Mouse (Mus musculus): ENCODE data around the gene Vangl2. TPM values are rescaled to one million over a fixed set of nuclear protein-coding genes. Genes with fewer than 3 reads are reported as not detected.

Vangl2 gene
- polyA plus RNA-seq, 1 experiment: 9.6 TPM

DNA sequence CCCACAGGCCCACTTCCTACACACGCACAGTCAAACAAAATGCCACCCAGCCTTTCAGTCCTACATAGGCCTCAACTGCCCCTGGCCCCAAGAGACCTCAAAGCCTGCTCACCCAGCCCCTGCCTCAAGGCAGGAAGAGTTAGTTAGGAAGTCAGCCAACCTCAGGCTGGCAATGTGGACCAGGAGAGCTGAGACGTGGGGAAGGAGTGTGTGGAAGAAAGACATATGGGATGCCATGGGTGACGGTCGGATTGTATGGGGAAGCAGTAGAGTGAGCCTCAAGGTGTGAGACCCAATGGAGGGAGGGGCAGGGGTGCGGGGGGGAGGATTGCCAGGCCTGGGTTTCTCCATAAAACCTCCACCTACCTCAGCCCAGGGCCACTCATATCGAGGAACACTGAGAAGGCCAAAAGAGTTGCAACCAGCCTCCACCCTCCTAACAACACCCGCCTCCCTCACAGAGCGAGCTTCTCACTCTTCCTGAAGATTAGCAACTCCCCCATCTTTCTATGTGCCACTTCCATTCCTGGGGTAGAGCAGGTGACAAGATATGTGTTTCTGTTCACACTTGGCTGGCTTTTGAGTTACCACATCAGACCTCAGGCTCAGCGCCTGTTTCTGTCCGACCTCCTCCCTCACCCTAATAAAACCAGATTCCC lies 8.3 kb downstream of the Vangl2 start:
- peaks cover 10% of the 10 kb centered on the region for H3K4me1 ChIP-seq (ENCODE audit: control insufficient read depth, insufficient read depth, low read length)
- H3K4me3 ChIP-seq (replicated peaks; ENCODE audit: extremely low read depth, low read depth, low read length): no peak overlapping the region
- no peak for DNase-seq
- TF ChIP-seq CTCF (IDR thresholded peaks at IDR 0.05; ENCODE audit: insufficient read depth, low read length): no peak
- TF ChIP-seq POLR2A (IDR thresholded peaks at IDR 0.05; ENCODE audit: borderline replicate concordance, extremely low read depth, low read depth, low read length): no peak
- 75% methylated on average over 10 of the region's 10 CpGs for WGBS

DNA sequence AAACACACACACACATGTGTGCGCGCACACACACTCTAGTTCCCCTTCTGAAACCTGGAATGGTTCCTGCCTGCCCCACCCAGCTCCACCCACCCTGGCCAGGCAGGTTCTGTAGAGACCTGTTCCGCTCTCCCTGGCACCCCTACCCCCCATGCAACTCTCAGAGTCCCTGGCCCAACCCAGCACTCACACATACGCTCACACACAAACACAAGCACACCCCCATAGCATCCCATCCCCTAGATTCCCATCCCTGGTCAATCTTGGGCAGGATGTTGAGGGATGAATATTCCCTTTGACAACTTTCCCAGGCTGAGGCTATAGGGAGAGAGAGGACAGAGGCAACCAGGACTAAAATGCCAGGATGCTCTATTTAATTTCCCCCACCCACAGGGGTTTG lies 8.9 kb downstream of the Vangl2 start:
- TF ChIP-seq CTCF (IDR thresholded peaks at IDR 0.05; ENCODE audit: insufficient read depth, low read length) (no peak), POLR2A (IDR thresholded peaks at IDR 0.05; ENCODE audit: borderline replicate concordance, extremely low read depth, low read depth, low read length) (no peak)
- WGBS: 55% methylated on average over 4 of the region's 4 CpGs
- H3K4me1 ChIP-seq (ENCODE audit: control insufficient read depth, insufficient read depth, low read length): peaks cover 10% of the 10 kb centered on the region

DNA sequence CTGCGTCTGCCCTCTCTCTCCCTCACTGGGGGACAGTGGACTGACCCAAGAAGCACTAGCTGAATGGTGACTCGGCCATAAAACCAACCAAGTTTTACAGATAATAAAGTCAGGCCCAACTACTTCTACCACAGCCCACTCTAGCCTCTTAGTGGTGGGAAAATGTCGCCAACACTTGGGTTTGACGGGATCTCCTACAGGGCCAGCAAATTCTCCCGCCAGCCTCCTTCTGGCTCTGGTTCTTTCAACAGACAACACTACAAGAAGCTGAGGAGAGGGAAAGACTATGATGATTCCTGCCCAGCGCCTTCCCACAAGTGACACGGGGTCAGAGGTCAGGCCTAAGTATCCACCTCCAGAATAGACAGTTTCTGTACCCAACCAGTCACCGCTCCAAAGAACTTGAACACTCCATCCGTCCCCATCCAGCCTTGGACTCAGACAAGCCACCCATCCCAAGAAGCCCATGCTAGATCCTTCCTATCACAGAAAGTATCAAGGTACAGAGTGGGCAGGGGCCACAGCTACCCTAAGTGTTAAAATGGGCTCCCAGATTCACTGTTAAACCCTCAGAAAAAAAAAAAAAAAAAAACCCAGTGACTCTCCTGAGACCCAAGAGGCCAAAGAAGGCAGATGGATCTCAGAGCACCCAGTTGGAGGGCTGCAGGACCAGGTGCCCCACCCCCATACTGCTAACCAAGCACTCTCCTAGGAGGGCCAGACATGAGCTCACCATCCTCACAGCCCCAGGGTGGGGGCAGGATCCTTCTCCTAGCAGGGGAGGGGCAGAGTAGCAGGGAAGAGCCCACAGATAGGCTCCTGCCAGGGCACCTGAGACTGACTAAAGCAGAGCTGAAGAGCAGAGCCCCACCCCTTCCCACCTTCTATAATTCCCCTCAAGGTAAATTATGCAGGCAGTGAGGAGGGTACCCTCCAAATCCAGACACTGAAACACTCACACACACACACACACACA lies 9.6 kb downstream of the Vangl2 start:
- TF ChIP-seq POLR2A (IDR thresholded peaks at IDR 0.05; ENCODE audit: borderline replicate concordance, extremely low read depth, low read depth, low read length): no peak
- no peak for TF ChIP-seq CTCF (IDR thresholded peaks at IDR 0.05; ENCODE audit: insufficient read depth, low read length)
- no peak overlapping the region for H3K4me3 ChIP-seq (replicated peaks; ENCODE audit: extremely low read depth, low read depth, low read length)
- 94% methylated on average over 9 of the region's 9 CpGs for WGBS
- peaks cover 10% of the 10 kb centered on the region for H3K4me1 ChIP-seq (ENCODE audit: control insufficient read depth, insufficient read depth, low read length)
- no peak for DNase-seq

More for the DNA sequence above, 8.9 kb downstream of the Vangl2 start:
- DNase-seq: no peak
- H3K4me3 ChIP-seq (replicated peaks; ENCODE audit: extremely low read depth, low read depth, low read length): no peak overlapping the region

DNA sequence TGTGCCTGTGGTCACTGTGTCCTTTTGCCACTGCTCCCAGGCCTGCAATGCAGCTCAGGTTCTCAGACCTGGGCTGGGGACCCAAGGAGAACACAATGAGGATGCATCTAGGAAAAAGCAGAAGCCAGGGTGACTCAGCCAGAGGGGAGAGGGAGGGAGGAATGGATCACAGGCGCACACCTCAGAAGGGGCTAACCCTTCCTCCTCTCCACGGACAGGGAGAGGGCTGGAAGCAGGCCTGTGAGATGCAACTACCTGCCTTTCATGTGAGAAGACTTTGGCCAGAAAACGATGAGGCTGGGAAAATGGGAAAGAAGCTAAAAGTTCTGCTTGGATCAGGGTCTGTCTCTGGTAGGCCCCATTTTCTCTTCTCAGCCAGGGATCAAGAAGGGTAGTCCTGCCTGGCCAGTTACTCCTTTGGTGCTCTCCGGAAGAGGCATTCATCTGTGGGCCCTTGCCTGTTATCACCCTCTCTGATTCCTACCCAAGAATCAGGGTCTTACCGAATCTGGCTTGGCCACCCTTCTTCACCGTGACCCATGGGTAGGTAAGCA lies 10.7 kb downstream of the Vangl2 start:
- Histone ChIP-seq H3K4me1 (ENCODE audit: control insufficient read depth, insufficient read depth, low read length) (peaks cover 10% of the 10 kb centered on the region), H3K4me3 (replicated peaks; ENCODE audit: extremely low read depth, low read depth, low read length) (no peak overlapping the region)
- no peak for TF ChIP-seq POLR2A (IDR thresholded peaks at IDR 0.05; ENCODE audit: borderline replicate concordance, extremely low read depth, low read depth, low read length)
- no peak for TF ChIP-seq CTCF (IDR thresholded peaks at IDR 0.05; ENCODE audit: insufficient read depth, low read length)
- DNase-seq: no peak
- 87% methylated on average over 6 of the region's 6 CpGs for WGBS

DNA sequence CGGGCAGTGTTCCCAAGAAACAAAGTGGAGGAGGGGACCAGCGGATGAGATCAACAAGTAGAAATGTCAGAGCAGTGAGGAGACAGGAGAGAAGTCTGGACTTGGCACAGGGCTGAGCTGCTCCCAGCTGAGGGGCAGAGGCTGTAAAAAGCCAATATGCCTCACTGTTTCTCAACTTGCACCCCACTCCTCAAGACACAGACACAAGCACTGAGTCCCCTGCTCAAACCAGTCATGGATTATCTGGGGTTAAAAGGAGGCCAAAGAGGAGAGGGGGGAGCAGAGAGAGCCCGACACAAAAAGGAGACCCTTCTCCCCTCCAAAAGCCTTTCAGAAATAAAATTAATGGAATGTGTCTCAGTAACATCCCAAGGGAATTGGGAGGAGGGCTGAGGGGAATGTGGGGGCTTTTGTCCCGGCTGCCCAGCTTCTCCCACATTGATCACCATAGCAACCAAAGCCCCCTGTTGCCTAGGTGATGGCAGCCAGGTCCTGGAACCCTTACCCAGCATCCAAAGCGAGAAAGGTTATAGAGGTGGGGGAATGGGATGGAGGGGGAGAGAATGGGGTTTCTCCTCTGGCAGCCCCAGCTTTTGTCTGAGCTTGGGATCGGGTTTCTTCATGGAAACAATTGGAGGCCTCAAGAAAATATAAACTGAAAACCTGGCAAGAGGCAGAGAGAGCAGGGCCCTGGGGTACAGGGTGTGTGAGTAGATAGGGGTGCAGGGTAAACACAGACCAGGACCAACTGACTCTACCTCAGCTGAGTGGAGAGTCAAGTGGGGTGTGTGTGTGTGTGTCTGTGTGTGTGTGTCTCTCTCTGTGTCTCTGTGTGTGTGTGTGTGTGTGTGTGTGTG lies 11.4 kb downstream of the Vangl2 start:
- TF ChIP-seq CTCF (IDR thresholded peaks at IDR 0.05; ENCODE audit: insufficient read depth, low read length) (no peak), POLR2A (IDR thresholded peaks at IDR 0.05; ENCODE audit: borderline replicate concordance, extremely low read depth, low read depth, low read length) (no peak)
- H3K4me1 ChIP-seq (ENCODE audit: control insufficient read depth, insufficient read depth, low read length): peaks cover 10% of the 10 kb centered on the region

DNA sequence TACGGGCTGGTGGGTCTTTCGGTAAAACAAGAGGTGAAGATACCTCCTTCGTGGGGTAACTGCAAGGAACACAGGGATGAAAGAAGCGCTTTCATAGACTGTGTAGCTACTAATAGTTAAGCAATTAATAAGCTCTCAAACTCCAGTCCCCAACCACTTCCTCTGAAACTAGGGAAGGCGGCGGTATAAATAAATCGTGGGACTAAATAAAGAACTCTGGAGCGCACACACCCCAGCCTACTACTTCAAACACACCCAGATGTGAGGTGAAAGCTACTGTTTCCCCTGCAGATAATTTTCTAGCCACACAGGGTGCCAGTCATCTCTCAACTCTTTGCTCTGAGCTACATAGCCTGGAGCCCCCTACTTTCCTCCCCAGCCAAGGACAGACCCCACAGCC lies 12.2 kb downstream of the Vangl2 start:
- H3K4me1 ChIP-seq (ENCODE audit: control insufficient read depth, insufficient read depth, low read length): peaks cover 10% of the 10 kb centered on the region
- TF ChIP-seq CTCF (IDR thresholded peaks at IDR 0.05; ENCODE audit: insufficient read depth, low read length) (no peak), POLR2A (IDR thresholded peaks at IDR 0.05; ENCODE audit: borderline replicate concordance, extremely low read depth, low read depth, low read length) (no peak)
- DNase-seq: no peak
- 30% methylated on average over 8 of the region's 8 CpGs for WGBS
- H3K4me3 ChIP-seq (replicated peaks; ENCODE audit: extremely low read depth, low read depth, low read length): no peak overlapping the region

More for the DNA sequence above, 11.4 kb downstream of the Vangl2 start:
- no peak overlapping the region for H3K4me3 ChIP-seq (replicated peaks; ENCODE audit: extremely low read depth, low read depth, low read length)
- DNase-seq: no peak
- WGBS: 60% methylated on average over 6 of the region's 6 CpGs

DNA sequence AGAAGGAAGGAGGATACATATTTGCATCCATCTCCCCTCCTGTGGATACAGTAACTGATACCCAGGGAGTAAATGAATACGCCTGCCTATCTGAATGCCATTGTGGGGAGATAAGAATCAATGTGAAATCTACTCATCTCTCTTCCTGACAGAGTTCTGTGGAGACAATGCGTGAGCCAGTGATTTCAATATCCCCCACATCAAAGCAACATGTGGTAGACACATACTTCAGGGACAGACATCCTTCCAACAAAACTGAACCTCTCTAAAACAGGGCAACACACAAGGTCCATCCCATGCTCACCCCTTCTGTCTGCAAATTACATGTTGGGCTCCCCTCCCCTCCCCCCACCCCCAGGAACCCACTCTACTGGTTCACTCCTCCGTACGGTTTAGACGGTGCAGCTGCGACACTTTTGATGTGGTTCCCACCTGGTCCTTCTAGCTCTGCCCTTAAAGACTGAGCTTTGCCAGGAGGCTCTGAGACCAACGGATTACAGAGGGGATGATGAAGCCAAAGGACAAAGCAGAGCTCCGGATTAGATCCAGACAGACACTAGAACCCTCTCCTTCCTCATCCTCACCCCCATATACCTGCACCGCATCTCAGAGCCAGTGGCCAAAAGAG lies 12.8 kb downstream of the Vangl2 start:
- DNase-seq: no peak
- TF ChIP-seq CTCF (IDR thresholded peaks at IDR 0.05; ENCODE audit: insufficient read depth, low read length) (no peak), POLR2A (IDR thresholded peaks at IDR 0.05; ENCODE audit: borderline replicate concordance, extremely low read depth, low read depth, low read length) (no peak)
- 55% methylated on average over 9 of the region's 9 CpGs for WGBS
- no peak overlapping the region for H3K4me3 ChIP-seq (replicated peaks; ENCODE audit: extremely low read depth, low read depth, low read length)
- H3K4me1 ChIP-seq (ENCODE audit: control insufficient read depth, insufficient read depth, low read length): peaks cover 10% of the 10 kb centered on the region

DNA sequence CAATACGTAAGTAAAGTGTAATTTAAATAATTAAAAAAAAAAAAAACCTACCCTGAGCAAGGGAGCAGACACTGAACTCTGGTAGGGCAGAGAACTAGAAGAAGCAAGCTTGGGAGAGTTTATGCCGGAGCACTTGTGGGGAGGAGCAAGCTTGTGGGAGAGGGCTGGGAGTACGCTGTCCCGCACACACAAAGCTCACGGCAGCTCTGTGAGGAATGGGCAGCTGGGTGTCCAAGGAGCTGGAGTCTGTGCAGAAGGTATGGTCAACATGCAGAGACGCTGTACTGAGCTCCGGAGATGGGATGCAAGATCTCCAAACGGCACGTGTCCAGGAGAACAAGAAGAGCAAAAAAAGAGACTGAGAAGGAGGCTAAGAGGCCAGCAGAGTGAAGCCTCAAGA lies 13.5 kb downstream of the Vangl2 start:
- H3K4me1 ChIP-seq (ENCODE audit: control insufficient read depth, insufficient read depth, low read length): peaks cover 10% of the 10 kb centered on the region
- 88% methylated on average over 9 of the region's 9 CpGs for WGBS
- TF ChIP-seq CTCF (IDR thresholded peaks at IDR 0.05; ENCODE audit: insufficient read depth, low read length): no peak
- TF ChIP-seq POLR2A (IDR thresholded peaks at IDR 0.05; ENCODE audit: borderline replicate concordance, extremely low read depth, low read depth, low read length): no peak
- DNase-seq: no peak
- H3K4me3 ChIP-seq (replicated peaks; ENCODE audit: extremely low read depth, low read depth, low read length): no peak overlapping the region
